Mouse (Mus musculus) midbrain, embryonic 12.5 days (tissue): Measurements from ENCODE around the gene Obscn. TPM values are rescaled to one million over a fixed set of nuclear protein-coding genes. Genes with fewer than 3 reads are reported as not detected.
A peak's percentile ranks its signal among the peaks of the same experiment; 100 is the strongest.

Experiments
- ATAC-seq: fragments of 200-750 bp; cut with Nextera tagmentation; 2 replicates; pipeline ENCODE4 v1.8.0; 2017; ENCODE audit warnings: low read depth, moderate TSS enrichment, moderate library complexity; ENCODE audit not compliant: low FRiP score
- H3K27ac ChIP-seq: fragments of 300-500 bp; sonication (generic); replicated peaks from 2 replicates; pipeline ENCODE4 v1.5.1; 2016; ENCODE audit warnings: mild to moderate bottlenecking
- H3K27me3 ChIP-seq: fragments of 300-500 bp; sonication (generic); 2 replicates; pipeline ENCODE4 v1.6.1; 2016; ENCODE audit warnings: mild to moderate bottlenecking
- H3K36me3 ChIP-seq: fragments of 300-500 bp; sonication (generic); 2 replicates; pipeline ENCODE4 v1.6.1; 2016
- H3K4me1 ChIP-seq: fragments of 300-500 bp; sonication (generic); 2 replicates; pipeline ENCODE4 v1.6.1; 2016
- H3K4me2 ChIP-seq: fragments of 300-500 bp; sonication (generic); replicated peaks from 2 replicates; pipeline ENCODE4 v1.6.1; 2016; ENCODE audit warnings: mild to moderate bottlenecking, moderate library complexity
- H3K4me3 ChIP-seq: fragments of 300-500 bp; sonication (generic); 2 replicates; pipeline ENCODE4 v1.5.1; 2016; ENCODE audit warnings: mild to moderate bottlenecking
- H3K9ac ChIP-seq: fragments of 300-500 bp; sonication (generic); replicated peaks from 2 replicates; pipeline ENCODE4 v1.6.1; 2016; ENCODE audit warnings: mild to moderate bottlenecking, moderate library complexity
- H3K9me3 ChIP-seq: fragments of 300-500 bp; sonication (generic); 2 replicates; pipeline ENCODE4 v1.6.1; 2016; ENCODE audit warnings: mild to moderate bottlenecking
- WGBS: fragments of 180-500 bp; shearing (Covaris S2); methylation state at CpG from one replicate; pipeline ENCODE4 v1.1.7; 2016; 5-methylcytosine and 5-hydroxymethylcytosine counted together
- polyA plus RNA-seq: library from polyadenylated mRNA; unstranded; fragments of >200 nt; fragmentation: Nextera tagmentation; extraction: Ambion mirVana; gene quantifications from 2 replicates; pipeline ENCODE4 v1.2.1, GENCODE M21; 2016

Gene Obscn
- polyA plus RNA-seq, 1 experiment from 2014 or later, result 0.14 TPM

DNA sequence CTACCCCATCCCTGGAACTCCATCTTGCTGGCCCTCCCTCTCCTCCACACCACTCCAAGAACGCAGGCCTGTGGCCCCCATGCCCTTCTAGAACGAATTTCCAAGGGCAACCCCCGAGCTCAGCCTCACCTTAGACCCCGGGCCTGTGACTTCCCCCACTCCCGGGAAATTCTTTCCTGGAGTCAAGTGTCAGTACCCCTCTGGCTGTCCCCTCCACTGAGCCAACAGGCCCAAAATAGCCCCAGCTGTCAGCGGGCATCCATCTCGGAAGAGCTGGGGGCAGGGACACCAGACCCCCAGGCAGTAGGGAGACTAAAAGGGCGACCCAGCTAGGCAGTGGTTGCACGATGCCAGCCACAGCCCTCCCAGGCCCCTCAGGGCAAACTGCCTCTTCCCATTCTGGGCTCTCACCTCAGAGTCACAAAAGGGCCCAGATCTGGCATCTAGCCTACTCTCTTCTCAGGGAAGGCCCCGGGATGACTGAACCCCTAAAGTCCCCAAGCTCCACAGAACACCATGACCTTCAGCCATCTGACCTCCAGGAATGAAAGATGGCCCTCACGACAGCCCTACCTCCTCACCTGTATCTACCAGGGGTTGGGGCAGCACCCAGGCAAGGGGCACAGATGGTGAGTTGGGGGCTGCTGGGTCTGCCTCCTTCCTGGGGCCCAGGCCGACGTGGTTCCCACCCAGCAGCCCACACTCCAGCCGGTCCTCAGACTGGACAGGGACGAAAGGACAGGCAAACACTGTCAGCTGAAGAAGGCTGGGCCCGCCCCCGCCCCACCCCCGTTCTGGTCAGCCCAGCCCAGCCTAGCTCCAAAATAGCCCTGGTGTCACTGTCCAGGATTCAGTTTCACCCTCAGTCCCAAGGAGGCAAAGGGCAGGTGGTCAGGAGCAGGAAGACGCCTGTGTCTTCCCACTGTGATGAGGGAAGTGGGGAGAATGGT, 2.6 kb upstream of the Obscn start:
- 74% methylated on average over 19 of the region's 19 CpGs for WGBS
- no peak for ATAC-seq
- Histone ChIP-seq H3K4me3 (no peak overlapping the region), H3K4me2 (no peak overlapping the region), H3K36me3 (no peaks in the 10 kb centered on the region), H3K27ac (no peak overlapping the region), H3K4me1 (peaks cover 8% of the 10 kb centered on the region; the same call in 1 of the 2 replicates), H3K9ac (no peak overlapping the region), H3K27me3 (peaks cover 58% of the 10 kb centered on the region), H3K9me3 (no peaks in the 10 kb centered on the region)

DNA sequence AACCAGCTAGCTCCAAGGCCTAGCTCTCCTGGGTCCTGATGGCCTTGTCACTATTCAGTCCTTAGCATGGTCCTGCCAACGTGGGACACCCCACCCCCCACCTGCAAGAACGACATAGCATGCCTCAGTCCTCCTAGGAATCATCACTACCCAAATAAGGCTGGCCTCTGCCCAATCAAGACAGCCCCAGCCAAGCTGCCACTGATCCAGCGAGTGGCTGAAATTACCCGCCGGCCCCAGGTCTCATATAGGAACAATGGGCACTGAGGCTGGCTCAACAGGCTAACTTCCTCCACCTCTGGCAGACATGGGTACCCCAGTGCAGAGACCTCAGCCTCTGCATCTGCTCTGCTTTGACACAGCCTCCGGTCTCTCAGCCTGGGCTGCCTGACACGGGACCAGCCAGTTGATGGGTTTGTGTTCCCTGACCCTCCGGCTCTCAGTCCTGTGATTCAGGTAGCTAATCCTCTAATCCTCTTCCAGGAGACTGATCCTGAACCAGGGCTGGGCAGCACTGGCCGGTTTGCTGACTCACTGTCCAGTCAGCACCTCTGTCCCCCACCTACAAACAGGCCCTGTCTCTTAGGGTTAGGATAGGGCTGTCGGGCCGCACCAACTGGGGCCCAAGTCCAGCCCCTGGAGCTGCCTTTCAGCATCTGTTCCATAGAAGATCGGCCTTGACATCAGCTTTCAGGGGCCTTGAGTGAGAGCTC, 948 bp upstream of the Obscn start:
- Histone ChIP-seq H3K4me2 (no peak overlapping the region), H3K27me3 (peaks cover 74% of the 10 kb centered on the region), H3K27ac (no peak overlapping the region), H3K36me3 (no peaks in the 10 kb centered on the region), H3K4me1 (peaks cover 8% of the 10 kb centered on the region; the same call in 1 of the 2 replicates), H3K9ac (no peak overlapping the region), H3K9me3 (no peaks in the 10 kb centered on the region), H3K4me3 (no peak overlapping the region)
- 56% methylated on average over 12 of the region's 12 CpGs for WGBS
- ATAC-seq, result no peak

DNA sequence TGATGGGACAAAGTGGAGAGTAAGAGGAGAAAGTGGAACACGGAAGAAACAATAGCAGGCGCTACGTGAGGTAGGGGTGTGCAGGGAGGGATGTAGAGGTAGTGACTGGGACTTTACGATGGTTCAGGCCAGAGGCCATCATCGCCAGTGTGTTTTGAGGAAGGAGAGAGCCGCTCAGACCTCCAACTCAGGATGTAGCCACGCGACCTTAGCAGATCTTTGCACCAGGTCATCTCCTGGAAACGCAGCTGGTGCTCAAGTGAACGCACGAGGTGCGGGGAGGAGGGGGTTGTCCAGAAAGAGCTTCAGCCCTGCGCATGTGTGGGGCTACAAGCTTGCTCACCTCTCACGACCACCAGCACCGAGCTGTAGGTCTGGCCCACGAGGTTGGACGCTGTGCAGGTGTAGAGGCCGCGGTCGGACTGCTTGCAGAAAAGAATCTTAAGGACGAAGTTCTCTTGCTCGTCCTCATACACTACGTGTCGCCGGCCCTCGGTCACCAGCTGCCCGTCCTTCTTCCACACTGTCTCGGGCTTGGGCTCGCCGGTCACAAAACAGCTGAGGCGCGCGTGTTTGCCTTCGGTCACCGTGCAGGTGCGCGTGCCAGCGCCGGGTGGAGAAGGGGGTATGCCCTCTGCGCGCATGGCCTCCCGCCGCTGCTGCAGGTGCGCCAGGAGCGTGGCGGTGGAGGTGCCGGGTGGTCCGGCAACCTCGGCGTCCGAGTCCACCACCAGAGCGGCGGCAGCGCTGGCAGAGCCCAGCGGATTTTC, 966 bp downstream of the Obscn start:
- Histone ChIP-seq H3K9ac (no peak overlapping the region), H3K36me3 (no peaks in the 10 kb centered on the region), H3K4me3 (peak overlapping the region; percentile 18), H3K9me3 (no peaks in the 10 kb centered on the region), H3K4me1 (peaks cover 2% of the 10 kb centered on the region; the same call in 1 of the 2 replicates), H3K27ac (no peak overlapping the region), H3K4me2 (peak overlapping the region; percentile 37), H3K27me3 (peaks cover 82% of the 10 kb centered on the region)
- 8% methylated on average over 55 of the region's 55 CpGs for whole genome bisulfite sequencing
- no peak for ATAC-seq

DNA sequence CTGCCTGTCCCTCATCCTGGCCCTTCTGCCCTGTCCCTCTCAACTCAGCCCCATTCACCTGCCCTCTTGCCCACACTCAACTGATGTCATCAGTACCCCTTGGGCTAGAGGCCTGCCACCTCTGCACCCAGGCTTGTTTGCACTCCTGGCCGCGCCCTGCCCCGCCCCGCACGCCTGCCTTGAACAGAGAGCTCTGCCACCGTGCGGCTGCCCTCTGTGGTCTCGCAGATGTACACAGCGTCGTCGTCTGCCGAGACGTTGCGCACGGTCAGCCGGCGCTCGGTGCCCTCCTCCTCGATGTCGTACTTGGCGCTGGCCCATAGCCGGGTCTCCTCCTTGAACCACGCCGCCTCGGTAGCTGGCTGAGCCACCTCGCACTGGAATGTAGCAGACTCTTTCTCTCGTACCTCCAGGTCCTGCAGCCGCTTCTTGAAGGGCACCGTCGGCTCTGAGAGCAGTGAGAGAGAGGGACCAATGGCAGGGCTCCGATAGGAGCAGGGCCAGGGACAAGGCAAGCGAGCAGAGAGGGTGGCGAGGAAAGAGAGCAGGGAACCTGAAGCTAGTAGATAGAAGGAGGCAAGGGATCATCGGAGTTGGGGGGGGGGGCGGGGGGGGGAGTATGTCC, 1.7 kb downstream of the Obscn start:
- Histone ChIP-seq H3K27me3 (peaks cover 82% of the 10 kb centered on the region), H3K27ac (no peak overlapping the region), H3K9ac (no peak overlapping the region), H3K4me3 (peak overlapping the region; percentile 3; the same call in 1 of the 2 replicates), H3K36me3 (no peaks in the 10 kb centered on the region), H3K4me2 (peak overlapping the region; percentile 29), H3K4me1 (peaks cover 2% of the 10 kb centered on the region; the same call in 1 of the 2 replicates), H3K9me3 (no peaks in the 10 kb centered on the region)
- 8% methylated on average over 35 of the region's 35 CpGs for WGBS
- no peak for ATAC-seq

DNA sequence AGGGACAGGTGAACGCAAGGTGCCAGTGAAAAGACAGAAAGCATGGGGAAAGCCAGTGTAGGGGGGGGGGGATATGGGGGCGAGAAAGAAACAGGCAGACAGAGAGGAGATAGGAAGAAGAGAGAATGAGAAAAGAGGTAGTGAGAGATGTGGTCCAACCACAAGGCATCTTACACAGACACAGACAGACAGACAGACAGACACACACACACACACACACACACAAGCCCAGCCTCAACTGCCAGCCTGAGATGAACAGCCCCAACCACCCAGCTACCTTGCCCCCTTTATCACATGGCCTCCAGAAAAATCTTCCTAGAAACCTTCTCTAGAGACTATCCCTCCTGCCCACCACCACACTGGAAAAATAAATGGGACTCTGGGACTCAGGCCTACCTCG, 4.1 kb downstream of the Obscn start:
- H3K4me2 ChIP-seq, result no peak overlapping the region
- no peak overlapping the region for H3K4me3 ChIP-seq
- H3K9ac ChIP-seq, result no peak overlapping the region
- WGBS, result 86% methylated on average over 2 of the region's 3 CpGs
- H3K27ac ChIP-seq, result no peak overlapping the region
- no peaks in the 10 kb centered on the region for H3K36me3 ChIP-seq
- H3K4me1 ChIP-seq, result peaks cover 2% of the 10 kb centered on the region; the same call in 1 of the 2 replicates
- no peak for ATAC-seq
- H3K27me3 ChIP-seq, result peaks cover 60% of the 10 kb centered on the region
- H3K9me3 ChIP-seq, result no peaks in the 10 kb centered on the region

DNA sequence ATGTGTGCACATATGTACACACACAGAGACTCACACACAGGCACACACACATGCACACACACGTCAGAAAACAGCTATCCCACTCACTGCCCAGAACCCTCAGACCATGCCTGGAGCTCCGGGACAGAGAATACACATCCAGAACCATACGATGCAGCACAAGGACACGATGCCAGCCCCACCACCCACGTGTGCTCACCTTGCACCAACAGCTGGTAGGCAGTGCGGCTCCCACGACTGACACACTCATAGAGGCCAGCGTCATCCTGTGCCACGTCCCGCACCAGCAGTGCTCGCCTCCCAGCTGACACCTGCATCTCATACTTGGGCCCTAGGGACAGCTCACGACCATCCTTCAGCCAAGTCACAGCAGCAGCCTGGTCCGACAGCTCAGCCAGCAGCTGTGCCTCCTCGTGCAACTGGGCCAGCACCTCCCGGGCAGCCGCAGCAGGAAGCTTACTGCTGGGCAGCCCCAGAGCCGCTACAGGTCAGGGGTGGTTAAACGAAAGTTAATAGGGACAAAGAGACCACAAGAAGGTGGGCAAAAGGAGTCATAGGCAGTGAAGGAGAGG, 4.8 kb downstream of the Obscn start:
- ATAC-seq, result no peak
- no peak overlapping the region for H3K9ac ChIP-seq
- H3K36me3 ChIP-seq, result no peaks in the 10 kb centered on the region
- peaks cover 54% of the 10 kb centered on the region for H3K27me3 ChIP-seq
- H3K4me3 ChIP-seq, result no peak overlapping the region
- H3K4me2 ChIP-seq, result no peak overlapping the region
- 70% methylated on average over 18 of the region's 18 CpGs for WGBS
- H3K9me3 ChIP-seq, result no peaks in the 10 kb centered on the region
- peaks cover 2% of the 10 kb centered on the region; the same call in 1 of the 2 replicates for H3K4me1 ChIP-seq
- no peak overlapping the region for H3K27ac ChIP-seq

DNA sequence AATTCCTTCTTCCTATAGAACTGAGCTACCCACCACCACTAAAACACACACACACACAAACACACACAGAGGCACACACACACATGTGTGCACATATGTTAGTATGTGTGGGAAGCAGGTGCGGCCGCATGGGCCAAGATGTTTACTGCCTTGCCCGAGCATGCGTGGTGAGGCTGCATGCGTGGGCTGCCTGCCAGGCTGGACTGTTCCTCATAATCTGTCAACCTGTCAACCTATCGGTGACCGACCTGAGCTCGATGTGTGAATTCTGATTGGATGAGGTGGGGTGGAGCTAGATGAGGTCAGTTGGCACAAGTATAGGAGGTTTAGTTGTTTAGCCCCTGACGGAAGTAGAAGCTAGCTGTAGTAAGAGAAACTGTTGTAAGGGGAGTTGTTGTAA, 5.4 kb downstream of the Obscn start:
- ATAC-seq, result no peak
- H3K9me3 ChIP-seq, result no peaks in the 10 kb centered on the region
- H3K4me3 ChIP-seq, result no peak overlapping the region
- no peak overlapping the region for H3K27ac ChIP-seq
- H3K9ac ChIP-seq, result no peak overlapping the region
- H3K27me3 ChIP-seq, result peaks cover 48% of the 10 kb centered on the region
- H3K36me3 ChIP-seq, result no peaks in the 10 kb centered on the region
- WGBS, result 93% methylated on average over 9 of the region's 9 CpGs
- peaks cover 2% of the 10 kb centered on the region; the same call in 1 of the 2 replicates for H3K4me1 ChIP-seq
- no peak overlapping the region for H3K4me2 ChIP-seq

DNA sequence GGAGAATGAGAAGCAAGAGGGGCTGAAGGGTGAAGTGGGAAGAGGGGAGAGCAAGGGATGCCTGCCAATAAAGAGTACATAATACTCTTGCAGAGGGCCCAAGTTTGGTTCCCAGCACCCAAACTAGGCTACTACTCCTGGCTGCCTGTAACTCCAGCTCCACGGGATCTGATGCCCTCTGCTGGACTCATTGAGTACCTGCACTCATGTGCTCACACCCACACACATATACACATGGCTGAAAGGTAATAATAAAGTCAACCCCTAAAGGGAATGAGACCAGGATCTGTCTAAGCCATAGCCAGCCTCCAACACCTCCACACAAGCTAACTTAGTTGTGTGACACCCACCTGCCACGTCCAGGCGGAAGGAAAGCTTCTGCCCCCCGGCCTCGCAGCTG, 30.3 kb downstream of the Obscn start:
- no peaks in the 10 kb centered on the region for H3K36me3 ChIP-seq
- ATAC-seq, result no peak
- H3K4me3 ChIP-seq, result no peak overlapping the region
- H3K27me3 ChIP-seq, result no peaks in the 10 kb centered on the region
- H3K9me3 ChIP-seq, result no peaks in the 10 kb centered on the region
- H3K27ac ChIP-seq, result no peak overlapping the region
- 93% methylated on average over 5 of the region's 5 CpGs for WGBS
- H3K9ac ChIP-seq, result no peak overlapping the region
- no peaks in the 10 kb centered on the region for H3K4me1 ChIP-seq
- no peak overlapping the region for H3K4me2 ChIP-seq

DNA sequence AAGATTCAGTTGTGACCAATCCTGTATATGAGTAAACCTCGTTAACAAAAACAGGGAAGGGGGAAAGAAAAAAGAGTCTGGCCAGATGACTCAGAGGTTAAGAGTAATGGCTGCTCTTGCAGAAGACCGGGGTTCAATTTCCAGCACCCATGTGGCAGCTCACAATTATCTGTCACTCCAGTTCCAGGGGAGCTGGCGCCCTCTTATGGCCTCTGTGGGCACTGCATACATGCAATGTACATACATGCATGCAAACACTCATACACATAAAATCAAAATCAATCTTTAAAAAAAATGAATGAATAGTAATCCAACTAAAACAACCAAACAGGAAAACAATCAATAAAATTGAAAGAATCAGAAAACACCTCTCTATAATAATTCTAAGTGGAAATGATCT, 33.9 kb downstream of the Obscn start:
- H3K4me3 ChIP-seq, result no peak overlapping the region
- no peak overlapping the region for H3K4me2 ChIP-seq
- H3K27ac ChIP-seq, result no peak overlapping the region
- no peaks in the 10 kb centered on the region for H3K27me3 ChIP-seq
- no peaks in the 10 kb centered on the region for H3K9me3 ChIP-seq
- ATAC-seq, result no peak
- WGBS, result 74% methylated on average over 3 of the region's 3 CpGs
- H3K9ac ChIP-seq, result no peak overlapping the region
- H3K4me1 ChIP-seq, result no peaks in the 10 kb centered on the region
- no peaks in the 10 kb centered on the region for H3K36me3 ChIP-seq

DNA sequence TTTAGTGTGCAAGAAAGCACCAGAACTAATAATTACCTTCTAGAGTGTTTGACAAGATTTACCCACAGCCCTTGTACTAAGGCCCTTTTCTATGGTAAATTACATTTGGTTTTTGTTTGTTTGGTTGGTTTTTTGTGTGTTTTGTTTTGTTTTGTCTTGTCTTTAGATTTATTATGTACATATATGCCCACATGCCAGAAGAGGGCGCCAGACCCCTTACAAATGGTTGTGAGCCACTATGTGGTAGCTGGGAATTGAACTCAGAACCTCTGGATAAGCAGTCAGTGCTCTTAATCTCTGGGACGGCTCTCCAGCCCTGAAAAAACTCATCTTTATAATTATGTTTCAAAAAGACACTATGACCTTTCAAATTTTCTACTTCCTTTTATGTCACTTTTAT, 37.9 kb downstream of the Obscn start:
- Histone ChIP-seq H3K9me3 (no peaks in the 10 kb centered on the region), H3K4me2 (no peak overlapping the region), H3K9ac (no peak overlapping the region), H3K4me3 (no peak overlapping the region), H3K27me3 (no peaks in the 10 kb centered on the region), H3K4me1 (no peaks in the 10 kb centered on the region), H3K36me3 (no peaks in the 10 kb centered on the region), H3K27ac (no peak overlapping the region)
- 19% methylated on average over 2 of the region's 2 CpGs for WGBS
- ATAC-seq, result no peak

DNA sequence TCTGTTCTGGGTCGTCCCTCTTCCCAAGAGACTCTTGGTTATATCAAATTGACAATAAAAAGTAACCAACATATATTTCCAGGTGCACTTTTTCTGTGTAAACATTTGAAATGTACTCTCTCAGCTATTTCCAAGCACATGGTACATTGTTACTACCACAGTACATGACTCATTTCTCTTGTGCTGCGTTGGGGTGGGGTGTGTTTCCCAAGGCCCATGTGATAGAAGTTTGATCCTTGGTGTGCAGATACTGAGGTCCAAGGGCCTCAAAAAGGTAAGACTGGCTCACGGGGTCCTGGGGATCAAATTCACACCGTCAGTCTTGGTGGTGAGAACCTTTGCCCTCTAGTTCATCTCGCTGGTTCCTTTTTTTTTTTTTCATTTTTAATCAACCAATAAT, 38.4 kb downstream of the Obscn start:
- H3K4me3 ChIP-seq, result no peak overlapping the region
- H3K27ac ChIP-seq, result no peak overlapping the region
- no peak overlapping the region for H3K4me2 ChIP-seq
- no peaks in the 10 kb centered on the region for H3K27me3 ChIP-seq
- no peaks in the 10 kb centered on the region for H3K36me3 ChIP-seq
- 78% methylated on average over 5 of the region's 5 CpGs for WGBS
- H3K9ac ChIP-seq, result no peak overlapping the region
- H3K4me1 ChIP-seq, result no peaks in the 10 kb centered on the region
- H3K9me3 ChIP-seq, result no peaks in the 10 kb centered on the region
- ATAC-seq, result no peak
